Mouse (Mus musculus) heart, postnatal 0 days (tissue): ENCODE results near the gene Hist1h4b.

Source experiments
- CTCF ChIP-seq: IDR thresholded peaks from 2 replicates; pipeline ENCODE4 v1.5.1; 2016; ENCODE audit warnings: antibody characterized with exemption, control low read depth, low read depth
- EP300 ChIP-seq: IDR thresholded peaks from 2 replicates; pipeline ENCODE4 v1.6.1; 2016; ENCODE audit warnings: antibody characterized with exemption, low read depth

DNA sequence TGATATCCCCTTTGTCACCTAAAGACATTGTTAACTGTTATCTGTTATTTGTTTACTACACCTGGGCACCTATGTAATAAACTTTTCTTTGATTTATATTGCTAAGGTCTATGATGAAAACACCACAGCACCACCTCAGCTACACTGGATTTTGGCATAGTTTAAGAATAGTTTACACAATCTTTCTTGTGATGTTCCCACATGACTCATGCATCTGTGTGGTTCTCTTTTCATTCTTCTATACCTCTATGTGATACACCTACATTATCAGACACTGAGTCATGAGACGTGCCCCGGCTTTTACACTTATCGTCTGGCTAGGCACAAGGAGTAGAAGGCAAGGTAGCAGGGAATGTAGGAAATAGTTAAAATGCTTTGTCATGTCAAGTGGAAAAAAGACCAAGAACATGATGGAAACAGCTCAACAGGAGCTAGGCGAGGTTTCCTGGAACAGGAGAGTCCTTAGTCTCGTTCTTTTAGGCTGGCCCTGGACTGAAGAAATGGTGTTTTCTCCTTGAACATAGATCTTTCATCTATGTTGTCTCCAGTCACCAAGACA lies 7.2 kb upstream of the Hist1h4b start:
- TF ChIP-seq CTCF = no peak
- no peak for TF ChIP-seq EP300
